Mouse (Mus musculus) liver, adult 2 months (tissue): ENCODE data around the gene Phgdh.

Experiments used
- CTCF ChIP-seq: fragments of 200-500 bp; IDR thresholded peaks from 2 replicates; pipeline ENCODE4 v1.5.1; 2011; ENCODE audit warnings: low read depth, low read length, control low read depth
- POLR2A ChIP-seq: fragments of 200-500 bp; IDR thresholded peaks from 2 replicates; pipeline ENCODE4 v1.6.1; 2011; ENCODE audit warnings: low read length, control low read depth; ENCODE audit not compliant: insufficient read depth; ENCODE audit errors: extremely low read depth

- TF ChIP-seq CTCF (no peak), POLR2A (no peak)
Observed at GRCm38 (mm10) chr3:98267249-98267651, 72.5 kb downstream of the Phgdh start.
